Mouse (Mus musculus) midbrain, embryonic 13.5 days (tissue): ENCODE measurements around the gene Mrpl34. TPM values are rescaled to one million over a fixed set of nuclear protein-coding genes. Genes with fewer than 3 reads are reported as not detected.

ENCODE experiments used
- ATAC-seq: fragments of 200-750 bp; cut with Nextera tagmentation; 2 replicates; pipeline ENCODE4 v1.8.0; 2017; ENCODE audit warnings: mild to moderate bottlenecking, moderate TSS enrichment, moderate library complexity
- H3K27ac ChIP-seq: fragments of 300-500 bp; sonication (generic); 2 replicates; pipeline ENCODE4 v1.5.1; 2015; ENCODE audit warnings: inconsistent platforms, mild to moderate bottlenecking, moderate library complexity
- H3K27me3 ChIP-seq: fragments of 300-500 bp; sonication (generic); 2 replicates; pipeline ENCODE4 v1.6.1; 2015; ENCODE audit warnings: mild to moderate bottlenecking, inconsistent platforms
- H3K36me3 ChIP-seq: fragments of 300-500 bp; sonication (generic); 2 replicates; pipeline ENCODE4 v1.6.1; 2015; ENCODE audit warnings: mild to moderate bottlenecking, inconsistent platforms
- H3K4me1 ChIP-seq: fragments of 300-500 bp; sonication (generic); replicated peaks from 2 replicates; pipeline ENCODE4 v1.6.1; 2015; ENCODE audit warnings: inconsistent platforms
- H3K4me2 ChIP-seq: fragments of 300-500 bp; sonication (generic); replicated peaks from 2 replicates; pipeline ENCODE4 v1.6.1; 2015; ENCODE audit warnings: moderate library complexity, mild to moderate bottlenecking, inconsistent platforms
- H3K4me3 ChIP-seq: fragments of 300-500 bp; sonication (generic); replicated peaks from 2 replicates; pipeline ENCODE4 v1.5.1; 2015; ENCODE audit warnings: mild to moderate bottlenecking, inconsistent platforms
- H3K9ac ChIP-seq: fragments of 300-500 bp; sonication (generic); replicated peaks from 2 replicates; pipeline ENCODE4 v1.6.1; 2015; ENCODE audit warnings: mild to moderate bottlenecking, inconsistent platforms
- H3K9me3 ChIP-seq: fragments of 300-500 bp; sonication (generic); 2 replicates; pipeline ENCODE4 v1.6.1; 2016; ENCODE audit warnings: mild to moderate bottlenecking, inconsistent platforms
- WGBS: fragments of 180-500 bp; shearing (Covaris S2); methylation state at CpG from one replicate; pipeline ENCODE4 v1.1.7; 2015; 5-methylcytosine and 5-hydroxymethylcytosine counted together
- polyA plus RNA-seq: library from polyadenylated mRNA; unstranded; fragments of >200 nt; fragmentation: Nextera tagmentation; extraction: Ambion mirVana; gene quantifications from 2 replicates; pipeline ENCODE4 v1.2.1, GENCODE M21; 2015

Gene Mrpl34
- polyA plus RNA-seq, 1 experiment from 2014 or later: 242 TPM

- H3K4me1 ChIP-seq: peaks cover 55% of the 10 kb centered on the region
- H3K9ac ChIP-seq: peak overlapping the region; percentile 90; the same call in 1 of the 2 replicates
- no peak for ATAC-seq
- no peaks in the 10 kb centered on the region for H3K9me3 ChIP-seq
- H3K4me3 ChIP-seq: no peak overlapping the region
- H3K36me3 ChIP-seq: peaks cover 49% of the 10 kb centered on the region
- no peak overlapping the region for H3K4me2 ChIP-seq
- no peak overlapping the region for H3K27ac ChIP-seq
- no peaks in the 10 kb centered on the region for H3K27me3 ChIP-seq
- 88% methylated on average over 6 of the region's 6 CpGs for WGBS
Measured at GRCm38 (mm10) chr8:71460716-71461115, 4.0 kb upstream of the Mrpl34 start.

GRCm38 (mm10) chr8:71461152-71461840 is 3.5 kb upstream of the Mrpl34 start:
- ATAC-seq: no peak
- peak overlapping the region; percentile 90 for H3K9ac ChIP-seq
- peaks cover 49% of the 10 kb centered on the region for H3K36me3 ChIP-seq
- H3K27ac ChIP-seq: no peak overlapping the region
- no peaks in the 10 kb centered on the region for H3K9me3 ChIP-seq
- H3K4me3 ChIP-seq: peak overlapping the region; percentile 82
- 84% methylated on average over 47 of the region's 47 CpGs for WGBS
- peak overlapping the region; percentile 78 for H3K4me2 ChIP-seq
- H3K27me3 ChIP-seq: no peaks in the 10 kb centered on the region
- H3K4me1 ChIP-seq: peaks cover 61% of the 10 kb centered on the region

GRCm38 (mm10) chr8:71462191-71462590 is 2.6 kb upstream of the Mrpl34 start:
- Histone ChIP-seq H3K36me3 (peaks cover 46% of the 10 kb centered on the region), H3K27ac (0 out of 2 replicates have a peak overlapping the region, but pooled peaks have one; percentile 87)
- 76% methylated on average over 4 of the region's 4 CpGs for WGBS

GRCm38 (mm10) chr8:71462786-71463185 is 2.0 kb upstream of the Mrpl34 start:
- Histone ChIP-seq H3K9ac (peak overlapping the region; percentile 90), H3K27me3 (no peaks in the 10 kb centered on the region), H3K9me3 (no peaks in the 10 kb centered on the region), H3K36me3 (peaks cover 40% of the 10 kb centered on the region), H3K4me2 (peak overlapping the region; percentile 78), H3K27ac (peak overlapping the region; percentile 87; the same call in 1 of the 2 replicates), H3K4me1 (peaks cover 61% of the 10 kb centered on the region), H3K4me3 (peak overlapping the region; percentile 82)
- WGBS: 5% methylated on average over 16 of the region's 16 CpGs
- no peak; the same call in 1 of the 2 replicates for ATAC-seq

More at GRCm38 (mm10) chr8:71462191-71462590, 2.6 kb upstream of the Mrpl34 start:
- Histone ChIP-seq H3K4me3 (peak overlapping the region; percentile 82), H3K27me3 (no peaks in the 10 kb centered on the region), H3K9me3 (no peaks in the 10 kb centered on the region), H3K9ac (peak overlapping the region; percentile 90), H3K4me2 (peak overlapping the region; percentile 78), H3K4me1 (peaks cover 61% of the 10 kb centered on the region)
- ATAC-seq: no peak

GRCm38 (mm10) chr8:71463188-71464033 is 1.3 kb upstream of the Mrpl34 start, which contains the start of gene Abhd8:
Gene Abhd8, minus strand, starts transcription at chr8:71463655.
- Histone ChIP-seq H3K27me3 (no peaks in the 10 kb centered on the region), H3K4me3 (peak within 1 kb of the TSS; percentile 82), H3K4me1 (peaks cover 61% of the 10 kb centered on the region), H3K4me2 (peak within 1 kb of the TSS; percentile 78), H3K27ac (peak within 1 kb of the TSS; percentile 87), H3K9ac (peak within 1 kb of the TSS; percentile 90), H3K9me3 (no peaks in the 10 kb centered on the region), H3K36me3 (peaks cover 34% of the 10 kb centered on the region)
- WGBS: under 1% methylated on average over 55 of the region's 55 CpGs
- ATAC-seq: peak; percentile 88

GRCm38 (mm10) chr8:71465733-71466132 is 974 bp downstream of the Mrpl34 start:
- Histone ChIP-seq H3K4me1 (peaks cover 53% of the 10 kb centered on the region), H3K27me3 (no peaks in the 10 kb centered on the region)
- WGBS: 87% methylated on average over 8 of the region's 8 CpGs

GRCm38 (mm10) chr8:71466198-71466597 is 1.4 kb downstream of the Mrpl34 start:
- no peak for ATAC-seq
- Histone ChIP-seq H3K4me2 (no peak overlapping the region), H3K9ac (no peak overlapping the region), H3K27ac (no peak overlapping the region), H3K36me3 (peaks cover 15% of the 10 kb centered on the region), H3K9me3 (no peaks in the 10 kb centered on the region), H3K4me3 (no peak overlapping the region), H3K4me1 (peaks cover 53% of the 10 kb centered on the region), H3K27me3 (no peaks in the 10 kb centered on the region)
- 97% methylated on average over 5 of the region's 5 CpGs for WGBS

More at GRCm38 (mm10) chr8:71465733-71466132, 974 bp downstream of the Mrpl34 start:
- Histone ChIP-seq H3K36me3 (peaks cover 15% of the 10 kb centered on the region), H3K4me3 (peak overlapping the region; percentile 82), H3K27ac (no peak overlapping the region; the same call in 1 of the 2 replicates), H3K9ac (peak overlapping the region; percentile 83), H3K4me2 (peak overlapping the region; percentile 92), H3K9me3 (no peaks in the 10 kb centered on the region)
- ATAC-seq: no peak

GRCm38 (mm10) chr8:71467201-71467600 is 2.4 kb downstream of the Mrpl34 start:
- peaks cover 45% of the 10 kb centered on the region for H3K4me1 ChIP-seq
- WGBS: 94% methylated on average over 2 of the region's 2 CpGs
- ATAC-seq: no peak

GRCm38 (mm10) chr8:71468001-71468400 is 3.2 kb downstream of the Mrpl34 start:
- 90% methylated on average over 1 of the region's 1 CpGs for WGBS
- H3K27me3 ChIP-seq: no peaks in the 10 kb centered on the region
- H3K9ac ChIP-seq: no peak overlapping the region
- ATAC-seq: no peak
- H3K36me3 ChIP-seq: peaks cover 26% of the 10 kb centered on the region
- H3K4me3 ChIP-seq: no peak overlapping the region
- no peak overlapping the region for H3K4me2 ChIP-seq
- no peaks in the 10 kb centered on the region for H3K9me3 ChIP-seq
- peaks cover 38% of the 10 kb centered on the region for H3K4me1 ChIP-seq
- H3K27ac ChIP-seq: no peak overlapping the region

More at GRCm38 (mm10) chr8:71467201-71467600, 2.4 kb downstream of the Mrpl34 start:
- peaks cover 18% of the 10 kb centered on the region for H3K36me3 ChIP-seq
- H3K27me3 ChIP-seq: no peaks in the 10 kb centered on the region
- no peaks in the 10 kb centered on the region for H3K9me3 ChIP-seq
- no peak overlapping the region for H3K4me2 ChIP-seq
- H3K27ac ChIP-seq: no peak overlapping the region
- H3K4me3 ChIP-seq: no peak overlapping the region
- no peak overlapping the region for H3K9ac ChIP-seq

GRCm38 (mm10) chr8:71468916-71469315 is 4.2 kb downstream of the Mrpl34 start, which contains the start of gene Dda1:
Gene Dda1, plus strand, starts transcription at chr8:71469199.
- under 1% methylated on average over 36 of the region's 52 CpGs for WGBS
- peak within 1 kb of the TSS; percentile 83 for H3K4me2 ChIP-seq
- no peaks in the 10 kb centered on the region for H3K27me3 ChIP-seq
- H3K4me1 ChIP-seq: peaks cover 35% of the 10 kb centered on the region
- H3K9ac ChIP-seq: peak within 1 kb of the TSS; percentile 75
- peaks cover 35% of the 10 kb centered on the region for H3K36me3 ChIP-seq
- H3K9me3 ChIP-seq: no peaks in the 10 kb centered on the region
- ATAC-seq: peak; percentile 86
- H3K27ac ChIP-seq: peak within 1 kb of the TSS; percentile 89
- H3K4me3 ChIP-seq: peak within 1 kb of the TSS; percentile 79

GRCm38 (mm10) chr8:71469411-71469810 is 4.7 kb downstream of the Mrpl34 start:
- peaks cover 40% of the 10 kb centered on the region for H3K36me3 ChIP-seq
- H3K27ac ChIP-seq: peak overlapping the region; percentile 89
- H3K4me1 ChIP-seq: peaks cover 30% of the 10 kb centered on the region
- no peaks in the 10 kb centered on the region for H3K9me3 ChIP-seq
- H3K4me2 ChIP-seq: peak overlapping the region; percentile 83
- peak overlapping the region; percentile 75 for H3K9ac ChIP-seq
- ATAC-seq: peak; percentile 55
- no peaks in the 10 kb centered on the region for H3K27me3 ChIP-seq
- peak overlapping the region; percentile 79 for H3K4me3 ChIP-seq
- WGBS: under 1% methylated on average over 24 of the region's 24 CpGs
